Mouse (Mus musculus) heart, postnatal 0 days (tissue): Measurements from ENCODE around the gene Pskh1.

Experiments used
- CTCF ChIP-seq: IDR thresholded peaks from 2 replicates; pipeline ENCODE4 v1.5.1; 2016; ENCODE audit warnings: antibody characterized with exemption, control low read depth, low read depth
- EP300 ChIP-seq: IDR thresholded peaks from 2 replicates; pipeline ENCODE4 v1.6.1; 2016; ENCODE audit warnings: antibody characterized with exemption, low read depth

GRCm38 (mm10) chr8:105942542-105942941 is 42.3 kb downstream of the Pskh1 start:
- TF ChIP-seq EP300 (no peak), CTCF (no peak)
